Mouse (Mus musculus): ENCODE data around the gene Fgg.

The Fgg gene

DNA sequence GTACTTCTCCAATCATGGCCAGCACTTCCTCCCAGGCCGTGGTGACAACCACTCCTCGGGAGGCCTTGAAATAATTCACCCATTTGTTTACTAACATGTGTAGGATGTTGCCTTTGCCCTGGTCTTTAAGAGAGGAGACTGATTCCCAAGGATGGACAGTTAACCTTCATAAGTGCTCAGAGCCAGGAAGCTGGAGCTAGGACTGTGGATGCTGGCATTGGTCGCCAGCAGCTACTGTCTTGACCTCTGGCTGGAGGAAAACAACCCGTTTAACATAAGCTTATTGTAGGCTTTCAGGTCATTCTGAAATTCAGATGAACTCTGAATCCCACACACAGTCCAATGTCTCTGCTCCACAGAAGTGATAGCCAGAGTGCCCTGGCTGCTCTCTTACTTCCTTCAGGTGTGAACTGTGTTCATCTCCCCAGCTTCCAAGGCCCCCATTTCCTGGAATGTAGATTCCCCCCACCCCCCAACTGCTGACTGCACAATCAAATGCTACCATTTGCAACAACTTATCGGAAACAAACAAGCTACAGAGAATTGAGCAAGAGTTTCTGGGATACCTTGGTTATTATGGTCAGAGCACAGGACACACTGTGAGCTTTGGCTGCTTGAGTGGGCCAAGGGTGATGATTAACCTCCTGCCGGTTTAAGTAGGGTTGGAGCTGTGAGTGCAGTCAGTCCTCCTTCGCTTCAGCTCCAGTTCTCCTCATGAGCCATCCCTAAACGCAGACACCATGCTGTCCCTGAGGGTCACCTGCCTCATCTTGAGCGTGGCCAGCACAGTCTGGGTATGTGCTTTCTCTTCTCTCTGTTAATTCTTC, 18.2 kb downstream of the Fgg start, which contains the start of gene Fga:
Gene Fga (plus strand): TSS at position 602 of the 827 bp plus-strand sequence.
- DNase-seq (ENCODE audit: low read depth, low spot score) = no peak

- no peak for DNase-seq (ENCODE audit: low read depth, low spot score)
Measured at GRCm38 (mm10) chr3:83027546-83028251, 20.2 kb downstream of the Fgg start.

- DNase-seq (ENCODE audit: low read depth, low spot score) = no peak
Measured at GRCm38 (mm10) chr3:83030331-83030730, 22.8 kb downstream of the Fgg start.

DNA sequence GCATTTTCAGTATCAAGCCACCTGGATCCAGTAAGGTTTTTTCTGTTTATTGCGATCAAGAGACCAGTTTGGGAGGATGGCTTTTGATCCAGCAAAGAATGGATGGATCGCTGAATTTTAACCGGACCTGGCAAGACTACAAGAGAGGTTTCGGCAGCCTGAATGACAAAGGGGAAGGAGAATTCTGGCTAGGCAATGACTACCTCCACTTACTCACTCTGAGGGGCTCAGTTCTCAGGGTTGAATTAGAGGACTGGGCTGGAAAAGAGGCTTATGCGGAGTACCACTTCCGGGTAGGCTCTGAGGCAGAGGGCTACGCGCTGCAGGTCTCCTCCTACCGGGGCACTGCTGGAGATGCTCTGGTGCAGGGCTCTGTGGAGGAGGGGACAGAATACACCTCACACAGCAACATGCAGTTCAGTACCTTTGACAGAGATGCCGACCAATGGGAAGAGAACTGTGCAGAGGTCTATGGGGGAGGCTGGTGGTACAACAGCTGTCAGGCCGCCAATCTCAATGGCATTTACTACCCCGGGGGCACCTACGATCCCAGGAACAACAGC, 25.3 kb downstream of the Fgg start:
- DNase-seq (ENCODE audit: low read depth, low spot score) = no peak

DNA sequence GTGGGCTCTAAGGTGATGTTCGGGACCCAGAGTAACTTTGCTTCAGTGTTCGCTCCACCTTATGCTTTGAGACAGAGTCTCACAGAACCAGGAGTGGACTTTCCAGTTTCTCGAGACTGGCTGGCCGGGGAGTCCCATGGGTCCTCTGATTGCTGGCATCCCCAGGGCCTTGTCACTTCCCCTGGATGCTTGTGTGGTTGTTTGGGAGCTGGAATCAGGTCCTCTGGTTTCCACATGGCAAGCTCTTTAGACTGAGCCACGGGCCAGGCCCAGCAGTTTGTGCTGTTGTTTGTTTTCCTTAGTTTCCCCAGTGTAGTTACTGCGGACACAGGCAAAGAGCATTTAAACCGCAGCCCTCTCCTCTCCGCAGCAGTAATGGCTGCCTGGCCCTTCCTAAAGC, 26.3 kb downstream of the Fgg start:
- no peak for DNase-seq (ENCODE audit: low read depth, low spot score)

DNA sequence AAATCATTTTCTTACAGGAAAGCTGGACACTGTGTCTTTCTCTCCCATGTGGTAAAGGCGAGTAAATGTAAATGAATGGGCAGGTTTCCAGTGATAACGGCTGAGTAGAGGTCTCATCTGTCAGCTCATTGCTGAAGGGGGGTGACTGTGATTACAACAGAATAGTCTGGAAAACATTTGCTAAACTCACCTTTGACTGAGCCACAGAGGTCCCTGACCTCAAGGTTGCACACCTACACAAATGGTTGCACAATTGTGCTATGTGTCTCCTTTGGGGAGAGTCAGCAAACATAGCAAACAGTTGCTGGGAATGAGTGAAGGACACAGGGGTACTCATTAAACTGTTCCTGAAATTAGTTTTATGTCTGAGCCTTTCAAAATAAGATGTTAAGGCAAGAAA, 31.3 kb downstream of the Fgg start:
- no peak for DNase-seq (ENCODE audit: low read depth, low spot score)

GRCm38 (mm10) chr3:83039666-83040065, 32.1 kb downstream of the Fgg start:
- DNase-seq (ENCODE audit: low read depth, low spot score) = no peak

DNA sequence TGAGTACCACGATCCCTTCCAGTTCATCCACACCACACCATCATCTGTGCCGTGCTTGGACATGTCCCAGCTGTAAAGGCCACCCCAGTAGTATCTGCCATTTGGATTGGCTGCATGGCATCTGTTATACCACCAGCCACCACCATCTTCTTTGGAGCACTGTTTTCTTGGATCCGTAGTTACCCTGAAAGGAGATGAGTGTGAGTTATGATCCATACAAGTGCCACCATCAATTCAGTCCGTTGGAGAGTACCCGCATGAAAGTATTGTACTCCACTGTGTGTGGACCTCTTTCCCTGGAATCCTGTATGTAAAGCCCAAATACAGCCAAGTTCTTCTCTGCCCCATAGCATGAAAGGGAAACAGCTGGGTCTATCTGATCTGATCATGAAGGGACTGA, 34.9 kb downstream of the Fgg start:
- no peak for DNase-seq (ENCODE audit: low read depth, low spot score)

- no peak for DNase-seq (ENCODE audit: low read depth, low spot score)
Measured at GRCm38 (mm10) chr3:83046649-83047048, 39.1 kb downstream of the Fgg start.

DNA sequence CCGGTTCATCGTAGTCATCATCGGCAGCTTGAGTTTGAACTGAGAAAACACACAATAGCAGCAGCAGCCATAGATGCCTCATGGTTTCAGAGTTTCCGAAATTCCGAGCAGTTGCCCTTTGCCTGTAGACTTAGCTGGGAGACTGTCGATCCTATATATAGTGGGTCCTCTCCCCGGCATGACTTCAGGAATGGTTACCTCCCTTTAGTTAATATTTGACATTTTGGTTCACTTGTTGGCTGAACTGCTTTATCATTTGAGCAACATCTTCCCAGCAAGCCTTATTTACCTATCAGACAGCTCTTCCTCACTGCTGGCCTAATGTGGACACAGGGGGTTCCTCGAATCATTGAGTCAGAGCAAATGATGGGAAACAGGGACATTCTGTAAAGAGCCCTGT, 42.2 kb downstream of the Fgg start, which contains the start of gene Fgb:
Gene Fgb (minus strand): TSS at position 184 of the 400 bp plus-strand sequence.
- no peak for DNase-seq (ENCODE audit: low read depth, low spot score)

DNA sequence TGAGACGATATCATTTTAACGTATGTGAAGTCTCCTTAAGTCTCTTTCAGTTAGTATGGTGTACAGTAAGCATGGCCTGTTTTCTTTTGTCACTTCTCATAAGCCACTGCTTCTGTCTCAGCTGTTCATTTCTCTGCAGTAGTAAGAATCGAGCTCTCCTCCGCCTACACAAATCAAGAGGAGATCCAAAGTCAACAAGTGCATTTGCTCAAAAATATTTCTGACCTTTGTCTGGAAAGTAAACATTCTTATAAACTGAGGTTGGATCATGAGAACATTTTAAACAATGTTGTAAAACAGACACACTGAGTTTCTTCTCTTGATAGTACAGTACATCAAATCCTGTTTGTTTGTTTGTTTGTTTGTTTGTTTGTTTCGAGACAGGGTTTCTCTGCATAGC, 43.1 kb downstream of the Fgg start:
- DNase-seq (ENCODE audit: low read depth, low spot score) = no peak

- DNase-seq (ENCODE audit: low read depth, low spot score) = no peak
Measured at GRCm38 (mm10) chr3:83052102-83052501, 44.6 kb downstream of the Fgg start.

DNA sequence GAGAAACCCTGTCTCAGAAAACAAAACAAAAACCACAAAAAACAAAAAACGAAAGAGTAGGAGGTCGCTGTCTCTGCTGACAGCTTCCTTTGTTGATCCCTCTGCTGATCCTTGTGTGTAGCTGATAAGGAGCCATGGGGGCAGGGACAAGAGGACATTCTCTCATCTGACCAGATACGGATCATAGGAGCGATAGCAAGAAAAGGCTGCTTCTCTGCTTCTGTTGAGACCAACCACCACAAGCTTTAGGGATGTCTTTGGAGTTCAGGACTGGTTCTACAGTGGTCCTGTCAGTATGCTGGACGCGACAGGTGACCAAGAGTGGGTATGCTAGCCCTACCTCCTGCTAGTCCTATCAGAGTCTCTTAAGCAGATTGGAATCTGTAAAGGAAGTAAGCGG, 45.6 kb downstream of the Fgg start:
- DNase-seq (ENCODE audit: low read depth, low spot score) = no peak

- DNase-seq (ENCODE audit: low read depth, low spot score) = peak; percentile 15
Measured at GRCm38 (mm10) chr3:83053758-83054157, 46.2 kb downstream of the Fgg start.

DNA sequence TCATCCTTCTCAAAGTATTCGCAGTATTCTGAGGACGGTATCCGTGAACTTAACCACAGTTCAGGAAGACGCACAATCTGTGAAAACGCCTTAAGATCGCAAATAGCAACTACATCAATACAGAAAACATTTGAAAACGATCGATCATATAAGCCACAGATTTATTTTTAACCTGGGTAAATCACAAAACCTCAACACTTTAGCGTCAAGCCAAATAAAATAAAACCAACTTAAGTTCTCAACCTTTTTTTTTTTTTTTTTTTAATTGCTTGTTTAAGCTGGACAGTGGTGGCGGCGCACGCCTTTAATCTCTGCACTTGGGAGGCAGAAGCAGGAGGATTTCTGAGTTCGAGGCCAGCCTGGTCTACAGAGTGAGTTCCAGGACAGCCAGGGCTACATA, 47.2 kb downstream of the Fgg start:
- DNase-seq (ENCODE audit: low read depth, low spot score) = no peak

- DNase-seq (ENCODE audit: low read depth, low spot score) = peak; percentile 92
Measured at GRCm38 (mm10) chr3:83055281-83056038, 47.9 kb downstream of the Fgg start, which contains the start of gene Plrg1. Gene Plrg1 (plus strand): TSS chr3:83055522.

GRCm38 (mm10) chr3:83057046-83057445, 49.5 kb downstream of the Fgg start:
- no peak for DNase-seq (ENCODE audit: low read depth, low spot score)
